Mouse (Mus musculus): ENCODE measurements around the gene Cyth1. TPM values are rescaled to one million over a fixed set of nuclear protein-coding genes. Genes with fewer than 3 reads are reported as not detected.

The Cyth1 gene
- polyA plus RNA-seq, 1 experiment from 2014 or later = 12.2 TPM

DNA sequence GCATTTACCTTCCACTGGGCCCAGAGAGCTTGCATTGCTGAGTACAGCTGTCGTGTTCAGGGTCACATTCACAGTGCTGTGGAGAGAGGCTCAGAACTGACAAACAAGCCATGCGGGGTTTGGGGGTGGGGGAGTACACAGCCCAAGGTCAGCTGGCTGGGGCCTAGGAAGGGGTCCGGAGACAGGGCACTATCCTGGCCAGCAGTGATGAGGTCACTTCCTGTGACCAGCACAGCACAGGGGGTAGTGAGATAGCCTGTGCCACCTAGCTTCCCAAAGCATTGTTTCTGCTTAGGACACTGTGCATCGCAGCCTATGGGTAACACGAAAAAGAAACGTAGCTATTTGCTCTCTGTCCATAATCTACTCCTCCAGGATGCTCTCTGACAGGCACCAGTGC is 87.2 kb downstream of the Cyth1 start:
- WGBS = 59% methylated on average over 6 of the region's 6 CpGs
- H3K9ac ChIP-seq (ENCODE audit: low read length) = no peak overlapping the region
- H3K27me3 ChIP-seq (ENCODE audit: control insufficient read depth, insufficient read depth, low read length) = no peaks in the 10 kb centered on the region
- H3K27ac ChIP-seq (ENCODE audit: low read length) = no peak overlapping the region
- no peaks in the 10 kb centered on the region for H3K36me3 ChIP-seq (ENCODE audit: control insufficient read depth, insufficient read depth, low read length)
- H3K9me3 ChIP-seq (replicated peaks; ENCODE audit: control insufficient read depth, low read length) = no peaks in the 10 kb centered on the region
- no peak for ATAC-seq (ENCODE audit: insufficient read depth, low FRiP score)
- H3K4me2 ChIP-seq (ENCODE audit: low read depth, low read length) = no peak overlapping the region
- peaks cover 18% of the 10 kb centered on the region for H3K4me1 ChIP-seq (ENCODE audit: control insufficient read depth, insufficient read depth, low read length)
- no peak overlapping the region for H3K4me3 ChIP-seq (replicated peaks; ENCODE audit: low read length)

DNA sequence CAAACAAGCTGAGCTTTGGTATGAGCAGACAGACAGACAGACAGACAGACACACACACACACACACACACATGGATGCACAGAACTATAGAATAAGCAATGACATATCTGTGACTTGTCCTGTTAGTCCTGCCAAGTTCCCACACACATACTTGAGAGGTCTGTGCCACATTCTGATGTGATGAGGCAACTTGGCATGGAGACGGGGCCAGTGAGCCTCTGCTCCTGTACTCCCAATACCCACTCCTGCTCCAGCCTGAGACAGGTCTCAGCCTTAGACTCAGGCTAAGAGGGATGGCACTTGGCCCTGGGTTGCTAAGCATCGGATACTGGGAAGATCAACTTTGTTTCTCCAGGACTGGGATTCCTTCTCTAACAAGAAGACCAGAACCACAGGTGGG is 87.6 kb downstream of the Cyth1 start:
- Histone ChIP-seq H3K4me2 (ENCODE audit: low read depth, low read length) (no peak overlapping the region), H3K36me3 (ENCODE audit: control insufficient read depth, insufficient read depth, low read length) (no peaks in the 10 kb centered on the region), H3K27me3 (ENCODE audit: control insufficient read depth, insufficient read depth, low read length) (no peaks in the 10 kb centered on the region), H3K9ac (ENCODE audit: low read length) (peak overlapping the region; percentile 23; the same call in 1 of the 2 replicates), H3K9me3 (replicated peaks; ENCODE audit: control insufficient read depth, low read length) (no peaks in the 10 kb centered on the region), H3K4me1 (ENCODE audit: control insufficient read depth, insufficient read depth, low read length) (peaks cover 13% of the 10 kb centered on the region), H3K4me3 (replicated peaks; ENCODE audit: low read length) (no peak overlapping the region), H3K27ac (ENCODE audit: low read length) (no peak overlapping the region)
- ATAC-seq (ENCODE audit: insufficient read depth, low FRiP score) = no peak
- 68% methylated on average over 2 of the region's 2 CpGs for WGBS

DNA sequence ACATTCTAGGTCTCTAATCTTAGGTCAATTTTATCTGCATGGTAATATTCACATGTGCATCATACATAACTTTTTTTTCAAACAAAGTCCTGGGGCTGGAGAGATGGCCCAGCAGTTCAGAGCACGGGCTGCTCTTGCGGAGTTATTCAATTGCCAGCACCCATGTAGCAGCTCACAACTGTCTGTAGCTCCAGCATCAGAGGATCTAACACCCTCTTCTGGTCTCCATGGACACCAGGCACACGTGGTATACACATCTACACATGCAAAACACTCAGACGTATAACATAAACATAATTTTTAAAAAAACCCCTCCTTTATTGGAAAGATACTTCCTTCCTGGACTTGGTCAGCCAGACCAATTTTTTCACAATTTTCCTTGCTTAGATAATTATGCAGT is 89.6 kb downstream of the Cyth1 start:
- no peak for ATAC-seq (ENCODE audit: insufficient read depth, low FRiP score)
- Histone ChIP-seq H3K36me3 (ENCODE audit: control insufficient read depth, insufficient read depth, low read length) (no peaks in the 10 kb centered on the region), H3K9me3 (replicated peaks; ENCODE audit: control insufficient read depth, low read length) (no peaks in the 10 kb centered on the region), H3K9ac (ENCODE audit: low read length) (no peak overlapping the region), H3K4me1 (ENCODE audit: control insufficient read depth, insufficient read depth, low read length) (peaks cover 7% of the 10 kb centered on the region; the same call in 1 of the 2 replicates), H3K4me3 (replicated peaks; ENCODE audit: low read length) (no peak overlapping the region), H3K27ac (ENCODE audit: low read length) (no peak overlapping the region), H3K4me2 (ENCODE audit: low read depth, low read length) (no peak overlapping the region), H3K27me3 (ENCODE audit: control insufficient read depth, insufficient read depth, low read length) (no peaks in the 10 kb centered on the region)
- WGBS = 54% methylated on average over 4 of the region's 4 CpGs

DNA sequence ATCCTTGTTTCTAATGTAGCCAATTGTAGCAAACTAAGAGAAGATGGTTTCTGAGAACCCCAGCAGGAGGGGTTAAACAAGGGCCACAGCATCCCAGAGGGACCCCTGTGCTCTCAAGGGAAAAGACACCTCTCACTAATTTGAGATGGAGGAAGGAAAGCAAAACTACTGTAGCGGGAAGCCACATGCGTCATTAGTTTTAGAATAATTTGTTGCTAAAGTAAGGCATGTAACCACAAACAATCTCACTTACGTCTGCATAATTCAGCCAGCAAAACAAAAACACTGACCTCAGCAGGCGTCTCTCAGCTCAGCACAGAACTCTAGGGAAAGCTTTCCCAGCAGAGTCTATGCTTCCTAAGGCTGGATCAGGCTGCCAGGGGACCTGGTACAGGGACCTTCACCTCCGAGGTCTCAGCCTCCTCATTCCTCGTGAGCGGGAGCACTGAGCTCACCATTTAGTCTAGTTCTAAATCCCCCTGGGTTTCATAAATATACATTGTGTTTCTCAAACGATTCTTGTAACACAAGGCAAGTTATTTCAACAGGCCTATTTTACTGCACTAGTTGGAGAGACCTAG is 91.8 kb downstream of the Cyth1 start:
- Histone ChIP-seq H3K9me3 (replicated peaks; ENCODE audit: control insufficient read depth, low read length) (no peaks in the 10 kb centered on the region; the same call in 1 of the 2 replicates), H3K4me2 (ENCODE audit: low read depth, low read length) (no peak overlapping the region), H3K4me1 (ENCODE audit: control insufficient read depth, insufficient read depth, low read length) (peaks cover 7% of the 10 kb centered on the region; the same call in 1 of the 2 replicates), H3K27ac (ENCODE audit: low read length) (peak overlapping the region; percentile 6; the same call in 1 of the 2 replicates), H3K36me3 (ENCODE audit: control insufficient read depth, insufficient read depth, low read length) (no peaks in the 10 kb centered on the region), H3K27me3 (ENCODE audit: control insufficient read depth, insufficient read depth, low read length) (no peaks in the 10 kb centered on the region), H3K9ac (ENCODE audit: low read length) (no peak overlapping the region), H3K4me3 (replicated peaks; ENCODE audit: low read length) (no peak overlapping the region)
- no peak for ATAC-seq (ENCODE audit: insufficient read depth, low FRiP score)
- 70% methylated on average over 8 of the region's 8 CpGs for WGBS

DNA sequence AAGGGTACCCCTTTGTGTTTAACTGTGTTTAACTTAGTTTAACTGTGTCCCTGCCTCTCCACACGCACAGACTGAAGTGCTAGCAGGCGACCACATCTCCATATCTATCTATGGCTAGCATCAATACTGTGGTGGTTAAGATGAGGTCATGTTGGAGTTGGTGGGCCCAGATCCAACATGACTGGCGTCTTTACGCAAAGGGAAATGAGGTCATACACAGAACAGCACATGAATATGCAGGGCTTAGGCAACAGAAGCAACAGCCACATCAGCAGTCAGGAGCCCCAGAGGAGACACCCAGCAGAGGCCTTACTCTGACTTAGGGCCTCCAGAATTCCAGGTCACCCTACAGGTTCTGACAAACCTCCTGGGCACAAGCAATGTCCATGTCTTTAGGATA is 95.4 kb downstream of the Cyth1 start:
- no peaks in the 10 kb centered on the region for H3K36me3 ChIP-seq (ENCODE audit: control insufficient read depth, insufficient read depth, low read length)
- no peak overlapping the region for H3K27ac ChIP-seq (ENCODE audit: low read length)
- H3K4me1 ChIP-seq (ENCODE audit: control insufficient read depth, insufficient read depth, low read length) = peaks cover 15% of the 10 kb centered on the region; the same call in 1 of the 2 replicates
- H3K9me3 ChIP-seq (replicated peaks; ENCODE audit: control insufficient read depth, low read length) = no peaks in the 10 kb centered on the region; the same call in 1 of the 2 replicates
- H3K9ac ChIP-seq (ENCODE audit: low read length) = no peak overlapping the region
- H3K4me2 ChIP-seq (ENCODE audit: low read depth, low read length) = no peak overlapping the region
- H3K4me3 ChIP-seq (replicated peaks; ENCODE audit: low read length) = no peak overlapping the region
- WGBS = 76% methylated on average over 4 of the region's 4 CpGs
- H3K27me3 ChIP-seq (ENCODE audit: control insufficient read depth, insufficient read depth, low read length) = no peaks in the 10 kb centered on the region
- ATAC-seq (ENCODE audit: insufficient read depth, low FRiP score) = no peak

DNA sequence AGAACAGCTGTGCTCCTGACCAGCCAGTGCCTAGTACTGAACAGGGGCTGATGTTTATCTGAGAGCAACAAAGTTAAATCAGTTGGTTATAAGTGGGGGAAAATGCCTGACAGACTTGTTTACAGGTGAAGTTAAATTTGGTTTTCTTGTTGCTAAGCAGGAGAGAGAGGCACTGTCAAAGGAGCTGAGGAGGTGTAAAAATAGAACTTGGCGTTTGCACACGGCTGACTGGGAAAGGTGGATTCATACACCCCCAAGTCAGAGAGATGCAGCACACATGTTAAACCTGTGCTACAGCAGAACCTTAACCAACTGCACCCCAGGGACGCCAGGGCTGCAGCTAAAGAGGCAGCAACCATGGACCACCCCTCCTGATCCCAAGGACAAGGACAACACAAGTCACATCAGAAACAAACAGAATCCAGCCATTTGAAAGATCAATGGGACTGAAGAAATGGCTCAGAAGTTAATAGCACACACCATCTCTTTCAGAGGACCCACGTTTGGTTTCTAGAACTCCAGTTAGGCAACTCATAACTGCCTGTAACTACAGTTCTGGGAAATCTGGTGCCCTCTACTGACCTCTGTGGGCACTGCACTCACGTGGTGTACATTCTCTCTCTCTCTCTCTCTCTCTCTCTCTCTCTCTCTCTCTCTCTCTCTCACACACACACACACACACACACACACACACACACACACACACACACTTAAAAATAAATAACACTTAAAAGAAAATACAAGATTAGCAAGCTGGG is 96.8 kb downstream of the Cyth1 start:
- Histone ChIP-seq H3K27me3 (ENCODE audit: control insufficient read depth, insufficient read depth, low read length) (no peaks in the 10 kb centered on the region), H3K27ac (ENCODE audit: low read length) (peak overlapping the region; percentile 79; the same call in 1 of the 2 replicates)

DNA sequence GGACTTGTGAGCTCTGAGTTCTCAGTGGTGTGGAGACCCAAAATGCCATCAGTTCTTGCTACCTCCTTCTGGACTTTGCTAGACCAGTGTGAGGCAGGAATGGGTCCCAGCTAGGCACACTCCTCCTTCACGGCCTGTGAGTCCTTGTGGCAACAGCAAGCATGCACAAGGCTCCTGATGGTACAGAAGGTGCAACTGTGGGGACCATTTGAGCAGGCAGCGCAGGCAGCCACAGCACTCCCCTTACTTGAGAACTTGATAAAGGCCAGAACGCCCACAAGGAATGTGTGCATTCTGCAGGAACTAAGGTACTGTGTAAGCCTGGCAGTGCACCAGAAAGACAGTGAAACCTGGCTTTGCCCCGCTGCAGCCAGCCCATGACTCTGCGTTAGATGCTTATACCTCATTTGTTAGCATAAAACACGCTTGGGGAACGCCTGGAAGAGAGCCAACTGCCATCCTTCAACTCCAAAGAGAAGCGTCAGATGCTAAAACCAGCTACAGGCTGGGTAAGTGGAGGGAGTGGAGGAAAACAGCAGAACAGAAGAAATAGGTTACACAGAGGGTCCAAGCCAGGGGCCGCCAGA is 98.2 kb downstream of the Cyth1 start:
- no peak overlapping the region for H3K4me3 ChIP-seq (replicated peaks; ENCODE audit: low read length)
- peaks cover 15% of the 10 kb centered on the region; the same call in 1 of the 2 replicates for H3K4me1 ChIP-seq (ENCODE audit: control insufficient read depth, insufficient read depth, low read length)
- H3K9me3 ChIP-seq (replicated peaks; ENCODE audit: control insufficient read depth, low read length) = no peaks in the 10 kb centered on the region; the same call in 1 of the 2 replicates
- no peak overlapping the region for H3K4me2 ChIP-seq (ENCODE audit: low read depth, low read length)
- no peaks in the 10 kb centered on the region for H3K36me3 ChIP-seq (ENCODE audit: control insufficient read depth, insufficient read depth, low read length)
- peak overlapping the region; percentile 79 for H3K27ac ChIP-seq (ENCODE audit: low read length)
- ATAC-seq (ENCODE audit: insufficient read depth, low FRiP score) = peak; percentile 80; the same call in 1 of the 2 replicates
- H3K9ac ChIP-seq (ENCODE audit: low read length) = no peak overlapping the region
- WGBS = 30% methylated on average over 9 of the region's 9 CpGs
- no peaks in the 10 kb centered on the region for H3K27me3 ChIP-seq (ENCODE audit: control insufficient read depth, insufficient read depth, low read length)

More for the DNA sequence above, 96.8 kb downstream of the Cyth1 start:
- no peak for ATAC-seq (ENCODE audit: insufficient read depth, low FRiP score)
- H3K36me3 ChIP-seq (ENCODE audit: control insufficient read depth, insufficient read depth, low read length) = no peaks in the 10 kb centered on the region
- 84% methylated on average over 5 of the region's 5 CpGs for WGBS
- H3K4me1 ChIP-seq (ENCODE audit: control insufficient read depth, insufficient read depth, low read length) = peaks cover 15% of the 10 kb centered on the region; the same call in 1 of the 2 replicates
- H3K4me2 ChIP-seq (ENCODE audit: low read depth, low read length) = no peak overlapping the region
- H3K4me3 ChIP-seq (replicated peaks; ENCODE audit: low read length) = no peak overlapping the region
- no peak overlapping the region for H3K9ac ChIP-seq (ENCODE audit: low read length)
- H3K9me3 ChIP-seq (replicated peaks; ENCODE audit: control insufficient read depth, low read length) = no peaks in the 10 kb centered on the region; the same call in 1 of the 2 replicates

DNA sequence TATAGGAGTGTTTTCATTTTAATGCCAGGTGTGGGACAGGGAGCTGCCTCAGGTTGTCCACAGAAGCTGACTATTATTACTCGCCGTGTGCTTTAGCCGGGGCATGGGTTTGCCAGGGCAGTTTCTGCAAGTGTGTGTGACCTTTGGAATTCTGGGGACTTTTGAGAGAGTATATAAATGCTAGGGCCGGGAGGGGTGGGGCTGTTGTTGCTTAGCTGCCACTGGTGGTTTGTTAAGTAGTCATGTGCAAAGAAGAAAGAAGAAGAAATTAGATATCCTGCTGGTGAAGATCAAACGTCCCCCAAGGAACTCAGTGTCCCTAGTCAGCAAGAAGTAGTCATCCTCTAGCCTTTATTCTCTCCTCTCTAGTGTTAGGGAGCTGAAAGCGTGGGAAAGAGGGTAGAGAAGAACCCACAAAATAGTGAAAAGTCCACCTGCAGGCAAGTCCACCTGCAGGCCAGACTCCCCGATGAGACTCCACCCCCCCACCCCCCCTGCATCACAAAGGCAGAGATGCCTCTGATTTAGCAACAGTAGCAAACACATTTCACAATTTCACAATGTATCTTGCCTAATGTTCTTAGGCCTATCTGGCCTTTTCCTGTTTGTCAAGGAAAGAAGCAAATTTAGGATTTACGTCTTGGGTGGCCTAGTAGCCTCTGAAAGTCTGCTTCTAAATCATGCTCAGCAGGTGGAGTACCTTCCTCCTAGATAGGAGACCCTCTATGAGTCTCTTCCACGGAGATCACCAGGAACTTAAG is 100.3 kb downstream of the Cyth1 start:
- no peaks in the 10 kb centered on the region for H3K27me3 ChIP-seq (ENCODE audit: control insufficient read depth, insufficient read depth, low read length)
- H3K9me3 ChIP-seq (replicated peaks; ENCODE audit: control insufficient read depth, low read length) = no peaks in the 10 kb centered on the region; the same call in 1 of the 2 replicates
- ATAC-seq (ENCODE audit: insufficient read depth, low FRiP score) = no peak
- H3K4me3 ChIP-seq (replicated peaks; ENCODE audit: low read length) = no peak overlapping the region
- H3K9ac ChIP-seq (ENCODE audit: low read length) = no peak overlapping the region
- no peak overlapping the region; the same call in none of the 2 replicates for H3K27ac ChIP-seq (ENCODE audit: low read length)
- no peak overlapping the region for H3K4me2 ChIP-seq (ENCODE audit: low read depth, low read length)
- H3K4me1 ChIP-seq (ENCODE audit: control insufficient read depth, insufficient read depth, low read length) = peaks cover 15% of the 10 kb centered on the region; the same call in 1 of the 2 replicates
- WGBS = 60% methylated on average over 9 of the region's 9 CpGs
- H3K36me3 ChIP-seq (ENCODE audit: control insufficient read depth, insufficient read depth, low read length) = no peaks in the 10 kb centered on the region
